Comparison of ENCODE assay signal across 8 mouse cellular contexts in the genomic region with DNA sequence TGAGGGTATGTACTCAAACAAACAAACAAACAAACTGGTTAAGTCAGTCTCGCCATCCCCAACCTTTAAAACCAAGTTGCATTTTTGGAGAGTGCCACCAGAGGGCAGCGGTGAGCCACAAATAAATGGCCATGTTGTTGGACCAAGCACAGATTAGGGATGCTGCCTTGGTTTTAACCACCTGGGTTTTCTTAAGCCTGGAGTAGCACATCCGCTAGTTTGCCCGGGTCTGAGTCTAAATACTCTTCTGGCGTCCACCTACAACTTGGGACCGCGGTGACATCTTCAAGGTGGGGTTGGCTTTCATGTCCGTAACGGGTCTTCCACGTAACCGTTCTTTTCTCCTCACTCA. TPM values are rescaled to one million over a fixed set of nuclear protein-coding genes. Genes with fewer than 3 reads are reported as not detected.
DNase-seq lines count a peak whose midpoint lies in the region; ATAC-seq and TF ChIP-seq lines count a peak whose summit lies in the region.

No protein-coding gene starts in this region.

- DNase-seq in heart, adult 18-20 months, result peak; percentile 28 to 86
- DNase-seq in adrenal gland, adult 2 months, result peak; percentile 56
- peak; percentile 79 for DNase-seq in embryo, embryonic 11 days
- peak; percentile 69 to 84 for DNase-seq in left cerebral cortex, postnatal 25 days (ENCODE audit: low spot score in 2 of 2)
- DNase-seq in stomach, postnatal 0 days (ENCODE audit: low spot score), result peak; percentile 71

- no peak for TF ChIP-seq EP300 in stomach, postnatal 0 days (optimal IDR thresholded peaks at IDR 0.05)

- no peak for ATAC-seq in heart, embryonic 11.5 days (replicated peaks; ENCODE audit: insufficient number of reproducible peaks, low FRiP score, low TSS enrichment)
- peak; percentile 27; the same call in 1 of the 2 replicates for ATAC-seq in hindbrain, embryonic 12.5 days (ENCODE audit: low FRiP score)
- ATAC-seq in midbrain, embryonic 15.5 days (replicated peaks), result 0 out of 2 replicates have a peak, but pooled peaks have one; percentile 45
- ATAC-seq in stomach, postnatal 0 days (ENCODE audit: low FRiP score, low TSS enrichment), result no peak

- no peaks in the 10 kb centered on the region for H3K9me3 ChIP-seq in heart, embryonic 11.5 days (replicated peaks; ENCODE audit: control insufficient read depth, low read length)
- H3K9me3 ChIP-seq in hindbrain, embryonic 12.5 days (replicated peaks), result no peaks in the 10 kb centered on the region
- H3K9me3 ChIP-seq in midbrain, embryonic 15.5 days, result no peaks in the 10 kb centered on the region
- no peaks in the 10 kb centered on the region for H3K9me3 ChIP-seq in stomach, postnatal 0 days (ENCODE audit: control insufficient read depth, low read length)

- H3K4me1 ChIP-seq in heart, embryonic 11.5 days (ENCODE audit: control insufficient read depth, insufficient read depth, low read length), result no peaks in the 10 kb centered on the region
- no peaks in the 10 kb centered on the region for H3K4me1 ChIP-seq in hindbrain, embryonic 12.5 days
- no peaks in the 10 kb centered on the region for H3K4me1 ChIP-seq in midbrain, embryonic 15.5 days
- no peaks in the 10 kb centered on the region for H3K4me1 ChIP-seq in stomach, postnatal 0 days (replicated peaks; ENCODE audit: control insufficient read depth, insufficient read depth)

- no peak overlapping the region for H3K9ac ChIP-seq in heart, embryonic 11.5 days (ENCODE audit: low read depth, low read length)
- no peak overlapping the region for H3K9ac ChIP-seq in hindbrain, embryonic 12.5 days
- no peak overlapping the region for H3K9ac ChIP-seq in midbrain, embryonic 15.5 days
- no peak overlapping the region for H3K9ac ChIP-seq in stomach, postnatal 0 days (ENCODE audit: low read length)

- H3K27ac ChIP-seq in heart, embryonic 11.5 days (ENCODE audit: low read depth, low read length), result no peak overlapping the region
- H3K27ac ChIP-seq in hindbrain, embryonic 12.5 days, result no peak overlapping the region
- no peak overlapping the region for H3K27ac ChIP-seq in midbrain, embryonic 15.5 days
- H3K27ac ChIP-seq in stomach, postnatal 0 days (replicated peaks), result no peak overlapping the region

- intact Hi-C loops in left cerebral cortex, postnatal 25 days (cut with DNase I), result loop anchor here (1.0 to 10.0 kb wide), 6 partner anchors 122 to 562 kb away; a partner anchor contains a TSS

- no peak overlapping the region for H3K4me3 ChIP-seq in heart, embryonic 11.5 days (ENCODE audit: low read depth, low read length)
- H3K4me3 ChIP-seq in hindbrain, embryonic 12.5 days, result no peak overlapping the region
- no peak overlapping the region for H3K4me3 ChIP-seq in midbrain, embryonic 15.5 days
- H3K4me3 ChIP-seq in stomach, postnatal 0 days (ENCODE audit: low read depth, low read length), result no peak overlapping the region

- 42% methylated on average over 11 of the region's 11 CpGs for WGBS in heart, embryonic 11.5 days (ENCODE audit: insufficient replicate concordance)
- WGBS in hindbrain, embryonic 12.5 days, result 43% methylated on average over 11 of the region's 11 CpGs
- WGBS in midbrain, embryonic 15.5 days, result 43% methylated on average over 11 of the region's 11 CpGs
- WGBS in stomach, postnatal 0 days, result 39% methylated on average over 11 of the region's 11 CpGs

- TF ChIP-seq CTCF in stomach, postnatal 0 days (IDR thresholded peaks at IDR 0.05; ENCODE audit: low read depth), result peak; percentile 93

- H3K27me3 ChIP-seq in heart, embryonic 11.5 days (ENCODE audit: control insufficient read depth, insufficient read depth, low read length), result peaks cover 3% of the 10 kb centered on the region; the same call in 1 of the 2 replicates
- H3K27me3 ChIP-seq in hindbrain, embryonic 12.5 days, result no peaks in the 10 kb centered on the region
- H3K27me3 ChIP-seq in midbrain, embryonic 15.5 days (replicated peaks), result no peaks in the 10 kb centered on the region
- H3K27me3 ChIP-seq in stomach, postnatal 0 days (ENCODE audit: control insufficient read depth, insufficient read depth, low read length), result no peaks in the 10 kb centered on the region

- no peaks in the 10 kb centered on the region for H3K36me3 ChIP-seq in heart, embryonic 11.5 days (ENCODE audit: control insufficient read depth, insufficient read depth, low read length)
- H3K36me3 ChIP-seq in hindbrain, embryonic 12.5 days, result no peaks in the 10 kb centered on the region
- H3K36me3 ChIP-seq in midbrain, embryonic 15.5 days (replicated peaks), result no peaks in the 10 kb centered on the region
- no peaks in the 10 kb centered on the region for H3K36me3 ChIP-seq in stomach, postnatal 0 days (ENCODE audit: control insufficient read depth, insufficient read depth, low read length)

- no peak overlapping the region for H3K4me2 ChIP-seq in heart, embryonic 11.5 days
- H3K4me2 ChIP-seq in hindbrain, embryonic 12.5 days (replicated peaks), result no peak overlapping the region
- H3K4me2 ChIP-seq in midbrain, embryonic 15.5 days, result no peak overlapping the region
- H3K4me2 ChIP-seq in stomach, postnatal 0 days (replicated peaks; ENCODE audit: low read depth), result no peak overlapping the region

RNA-seq across cellular contexts. Expression of a gene that starts 34.7 kb away (rescaled TPM):
- under 1 TPM in 1 of 2 experiments, not detected in 1; 0.08 TPM for total RNA-seq in heart, adult 18-20 months (2021)
- 0.44 and 0.56 TPM in 2 replicates for polyA plus RNA-seq in heart, embryonic 11.5 days (2014; fragmentation: Nextera tagmentation; extraction: Ambion mirVana)
- under 1 TPM; 0.06 to 0.14 TPM for total RNA-seq in adrenal gland, adult 2 months (2021)
- polyA plus RNA-seq in adrenal gland, adult 2 months (2012; rRNA removed), result not detected in 2 replicates
- 4.3 and 26.2 TPM in 2 replicates for polyA plus RNA-seq in hindbrain, embryonic 12.5 days (2016; fragmentation: Nextera tagmentation; extraction: Ambion mirVana)
- total RNA-seq in left cerebral cortex, postnatal 25 days (2021), result 1 to 10 TPM; 3.8 to 4.5 TPM
- 0.15 and 0.22 TPM in 2 replicates for polyA plus RNA-seq in midbrain, embryonic 15.5 days (2015; fragmentation: Nextera tagmentation; extraction: Ambion mirVana)
- polyA plus RNA-seq in stomach, postnatal 0 days (2015; fragmentation: Nextera tagmentation; extraction: Ambion mirVana), result 0.91 and 1.5 TPM in 2 replicates

RNA-seq across cellular contexts. Expression of a gene that starts 58.0 kb away (rescaled TPM):
- not detected for total RNA-seq in heart, adult 18-20 months (2021)
- polyA plus RNA-seq in heart, embryonic 11.5 days (2014; fragmentation: Nextera tagmentation; extraction: Ambion mirVana), result not detected in 2 replicates
- total RNA-seq in adrenal gland, adult 2 months (2021), result not detected
- 0.03 TPM in 1 of 2 replicates, not detected in the other for polyA plus RNA-seq in adrenal gland, adult 2 months (2012; rRNA removed)
- 0.05 TPM in 1 of 2 replicates, not detected in the other for polyA plus RNA-seq in hindbrain, embryonic 12.5 days (2016; fragmentation: Nextera tagmentation; extraction: Ambion mirVana)
- under 1 TPM; 0.50 to 0.57 TPM for total RNA-seq in left cerebral cortex, postnatal 25 days (2021)
- 0.08 and 0.25 TPM in 2 replicates for polyA plus RNA-seq in midbrain, embryonic 15.5 days (2015; fragmentation: Nextera tagmentation; extraction: Ambion mirVana)
- 0.04 and 0.10 TPM in 2 replicates for polyA plus RNA-seq in stomach, postnatal 0 days (2015; fragmentation: Nextera tagmentation; extraction: Ambion mirVana)

Comparison
In these comparisons a context has a peak if more than half of its experiments do, and no peak if none do; other contexts are left out.
1. ATAC-seq: peak in hindbrain, embryonic 12.5 days (single experiment) and midbrain, embryonic 15.5 days (single experiment); none in heart, embryonic 11.5 days (single experiment) and stomach, postnatal 0 days (single experiment).
2. Peak in every context shown above with its lines, with median percentiles within 50 percentile points of each other: DNase-seq.